Mouse (Mus musculus): ENCODE measurements around the gene Ddx21.

The Ddx21 gene

DNA sequence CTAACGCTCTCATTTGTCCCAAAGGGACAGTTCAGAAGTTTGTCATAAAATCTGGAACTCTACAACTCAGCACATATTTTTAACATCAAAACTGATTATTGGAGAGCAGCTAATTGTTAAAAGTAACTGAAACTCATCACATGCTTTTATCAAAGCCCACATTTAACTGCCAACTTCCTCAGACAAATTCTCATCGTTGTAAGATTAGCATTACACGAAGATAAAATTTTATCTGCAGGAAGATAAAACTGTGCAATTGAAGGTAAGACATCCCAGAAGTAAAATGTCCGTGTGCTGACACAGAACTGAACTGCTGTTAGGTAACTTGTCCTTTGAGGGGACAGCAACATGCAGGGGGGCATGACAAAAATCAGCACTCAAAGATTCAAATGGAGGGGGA, 33.2 kb downstream of the Ddx21 start:
- no peak for DNase-seq

DNA sequence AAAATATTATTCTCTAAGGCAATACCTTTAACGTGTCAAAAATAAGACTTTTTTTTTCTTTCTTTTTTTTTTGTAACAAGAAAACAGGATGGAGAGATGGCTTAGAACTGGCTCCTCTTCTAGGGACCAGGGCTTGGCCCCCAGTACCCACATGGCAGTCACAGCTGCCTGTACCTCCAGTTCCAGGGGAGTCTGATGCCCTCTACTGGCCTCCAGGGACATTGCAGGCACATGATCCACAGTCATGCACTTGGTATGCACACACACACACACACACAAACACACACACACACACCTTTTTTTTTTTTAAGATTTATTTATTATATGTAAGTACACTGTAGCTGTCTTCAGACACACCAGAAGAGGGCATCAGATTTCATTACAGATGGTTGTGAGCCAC, 44.3 kb downstream of the Ddx21 start:
- peak; percentile 18 to 49 for DNase-seq

DNA sequence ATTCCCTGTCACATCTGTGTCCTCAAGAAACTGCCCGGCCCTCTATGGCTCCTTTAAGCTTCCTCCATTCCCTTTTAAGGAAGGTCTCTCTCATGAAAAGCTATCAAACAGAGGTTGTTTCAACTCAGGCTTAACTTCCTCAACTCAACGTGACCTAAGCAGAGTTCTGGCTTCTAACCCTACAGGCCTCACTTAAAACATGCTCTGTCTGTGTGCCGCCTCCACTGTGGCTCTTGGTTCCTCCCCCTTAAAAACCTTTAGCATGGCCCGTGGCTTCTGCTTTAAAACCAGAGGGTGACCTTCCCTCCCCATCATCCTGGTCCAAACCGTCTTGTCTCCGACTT, 45.6 kb downstream of the Ddx21 start:
- DNase-seq, result no peak

DNA sequence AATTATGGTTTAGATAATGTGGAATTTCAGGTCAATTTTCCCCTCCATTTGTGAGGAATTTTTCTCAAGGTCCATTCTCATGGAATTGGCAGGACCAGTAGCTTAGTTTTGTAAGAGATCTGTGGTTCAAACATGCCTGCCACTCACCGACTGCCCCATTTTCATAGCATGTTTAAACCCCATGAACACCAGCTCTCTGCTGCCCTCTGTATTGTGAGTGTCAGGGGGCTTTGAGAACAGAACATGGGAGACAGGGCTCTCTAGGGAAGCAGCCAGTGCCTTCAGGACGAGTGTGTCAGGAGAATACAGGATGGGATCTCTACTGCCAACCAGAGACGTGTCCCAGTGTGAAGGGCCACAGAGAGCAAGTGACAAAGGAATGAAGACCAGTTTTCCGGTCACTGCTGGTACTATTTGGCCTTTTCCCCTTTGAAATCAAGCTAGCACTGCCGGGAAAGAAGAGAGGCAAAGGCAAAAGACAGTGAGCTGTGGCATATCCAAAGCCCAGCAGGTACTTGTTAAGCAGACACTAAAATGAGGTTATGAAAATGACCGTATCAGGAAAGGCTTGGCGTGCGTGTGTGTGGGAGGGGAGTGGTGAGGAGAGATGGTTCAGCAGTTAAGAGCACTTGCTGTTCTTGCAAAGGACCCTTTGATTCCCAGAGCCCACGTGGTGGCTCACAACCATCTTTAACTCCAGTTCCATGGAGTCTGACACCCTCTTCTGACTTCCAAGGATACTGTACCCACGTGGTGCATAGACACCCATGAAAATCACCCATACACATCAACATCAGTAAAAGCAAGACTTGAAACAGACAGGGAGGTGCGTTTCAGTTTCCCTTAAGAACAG, 46.1 kb downstream of the Ddx21 start:
- no peak for DNase-seq

DNA sequence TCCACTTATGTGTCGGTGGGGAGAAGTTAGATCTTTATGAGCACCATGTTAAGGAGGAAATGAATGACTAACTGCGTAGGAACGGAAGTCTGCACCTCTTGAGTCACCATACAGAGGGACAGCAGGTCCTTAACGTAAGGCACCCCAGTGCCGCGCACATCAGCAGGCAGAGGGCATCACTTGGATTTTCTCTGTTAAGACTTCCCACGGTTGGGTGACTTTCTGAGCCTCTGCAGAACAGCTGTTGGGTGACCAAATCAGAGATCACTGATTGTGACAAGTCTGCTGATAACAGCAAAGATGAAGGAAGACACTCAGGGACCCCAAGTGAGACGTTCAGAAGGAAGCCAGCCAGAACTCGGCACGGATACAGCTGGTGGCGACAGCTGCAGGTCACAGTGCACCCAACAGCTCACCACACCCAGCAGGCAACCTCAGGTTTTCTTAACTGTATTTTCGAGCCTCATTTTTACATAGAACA, 48.4 kb downstream of the Ddx21 start:
- DNase-seq, result no peak

DNA sequence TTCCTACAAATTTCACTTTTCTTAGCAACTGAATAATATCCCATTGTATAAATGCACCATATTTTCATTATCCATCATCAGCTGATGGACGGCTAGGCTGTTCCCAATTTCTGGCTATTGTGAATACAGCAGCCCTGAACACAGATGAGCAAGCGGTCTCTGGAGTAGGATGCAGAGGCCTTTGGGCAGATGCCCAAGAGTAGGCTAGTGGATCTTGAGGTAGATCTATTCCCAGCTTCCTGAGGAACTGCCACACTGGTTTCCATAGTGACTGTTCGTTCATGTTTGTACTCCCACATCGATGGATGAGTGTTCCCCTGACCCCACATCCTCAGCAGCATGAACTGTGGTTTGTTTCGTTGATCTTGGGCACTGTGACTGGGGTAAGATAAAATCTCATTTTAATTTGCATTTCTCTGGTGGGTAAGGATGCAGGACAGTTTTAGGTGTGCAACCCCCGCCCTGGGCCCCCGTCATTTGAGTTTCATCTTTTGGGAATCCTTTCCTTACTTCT, 51.2 kb downstream of the Ddx21 start:
- no peak for DNase-seq

DNA sequence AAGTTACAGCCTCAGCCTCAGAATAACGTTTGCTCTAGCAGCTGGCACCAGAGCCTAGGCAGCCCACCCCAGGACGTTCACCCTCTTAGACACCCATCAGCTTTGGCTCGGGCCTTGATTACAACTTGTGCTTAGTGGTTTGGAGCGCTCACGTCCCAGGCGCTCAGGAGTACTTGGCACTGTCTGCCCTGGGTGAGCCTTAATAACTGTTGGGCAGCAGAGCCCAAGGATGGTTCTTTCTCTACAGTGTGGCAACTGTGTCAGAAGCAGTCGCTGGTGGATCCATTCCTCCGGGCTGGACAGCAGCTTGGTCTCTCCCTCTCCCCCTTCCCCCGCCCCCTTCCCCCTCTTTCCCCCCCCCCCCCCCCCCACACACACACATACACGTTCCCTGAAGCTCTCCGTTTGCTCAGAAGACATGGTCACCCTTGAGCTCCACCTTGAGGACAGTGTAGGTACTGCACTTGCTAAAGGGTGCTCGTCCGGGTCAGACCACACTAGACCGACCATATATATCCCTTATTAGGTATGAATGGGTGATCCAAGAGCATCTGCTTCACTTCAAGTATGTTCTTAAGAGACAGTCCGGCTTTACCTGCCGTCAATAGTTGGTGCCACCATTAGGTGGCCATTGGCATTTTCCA, 52.4 kb downstream of the Ddx21 start:
- DNase-seq, result peak; percentile 63 to 86

DNA sequence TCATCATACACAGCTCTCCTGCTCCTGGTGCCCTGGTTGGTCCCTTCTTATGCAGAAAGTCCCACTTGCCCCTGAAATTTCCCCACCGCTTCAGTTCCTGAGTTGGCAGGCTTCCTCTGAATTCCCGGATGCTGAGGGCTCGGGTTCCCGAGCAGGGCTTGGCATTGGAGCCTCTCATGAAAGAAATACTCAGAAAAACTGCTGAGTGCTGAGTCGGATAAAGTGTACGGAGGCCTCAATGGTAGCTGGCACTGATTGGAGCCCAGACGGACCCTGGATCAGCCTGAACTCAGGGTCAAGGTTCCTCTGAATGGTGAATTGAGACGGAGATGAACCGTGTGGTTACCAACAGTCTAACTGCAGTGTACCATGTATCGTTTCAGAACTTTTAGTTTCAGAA, 55.6 kb downstream of the Ddx21 start:
- DNase-seq, result peak; percentile 57 to 62

DNA sequence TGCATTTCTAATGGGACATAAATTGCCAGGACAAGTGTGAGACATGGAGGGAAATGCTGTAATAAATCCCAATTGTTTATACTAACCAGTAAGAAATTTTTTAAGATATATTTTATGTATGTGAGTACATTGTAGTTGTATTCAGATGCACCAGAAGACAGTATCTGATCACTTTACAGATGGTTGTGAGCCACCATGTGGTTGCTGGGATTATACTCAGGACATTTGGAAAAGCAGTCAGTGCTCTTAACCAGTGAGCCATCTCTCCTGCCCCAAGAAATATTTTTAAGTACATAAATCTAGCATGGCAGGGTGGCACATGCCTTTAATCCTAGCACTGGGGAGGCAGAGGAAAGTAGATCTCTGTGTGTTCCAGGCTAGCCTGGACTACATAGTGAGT, 56.3 kb downstream of the Ddx21 start:
- DNase-seq, result no peak

DNA sequence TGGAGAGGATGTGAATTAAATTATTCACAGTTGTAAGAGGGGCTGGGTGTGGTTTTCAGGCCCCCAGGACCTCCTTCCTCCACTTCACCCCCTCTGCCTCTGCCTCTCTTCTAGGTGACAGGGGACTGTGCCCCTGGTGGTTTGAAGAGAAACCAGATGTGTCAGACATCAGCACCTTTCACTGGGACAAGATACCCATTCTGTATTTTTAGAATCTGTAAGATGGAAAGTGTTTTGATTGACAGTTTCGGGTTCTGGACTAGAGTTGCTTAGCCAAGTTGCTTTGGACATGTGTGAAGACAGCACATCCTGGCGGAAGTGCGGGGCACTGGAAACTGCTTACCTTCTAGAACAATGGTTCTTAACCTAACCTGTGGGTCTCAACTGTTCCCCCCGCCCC, 57.8 kb downstream of the Ddx21 start:
- no peak for DNase-seq

DNA sequence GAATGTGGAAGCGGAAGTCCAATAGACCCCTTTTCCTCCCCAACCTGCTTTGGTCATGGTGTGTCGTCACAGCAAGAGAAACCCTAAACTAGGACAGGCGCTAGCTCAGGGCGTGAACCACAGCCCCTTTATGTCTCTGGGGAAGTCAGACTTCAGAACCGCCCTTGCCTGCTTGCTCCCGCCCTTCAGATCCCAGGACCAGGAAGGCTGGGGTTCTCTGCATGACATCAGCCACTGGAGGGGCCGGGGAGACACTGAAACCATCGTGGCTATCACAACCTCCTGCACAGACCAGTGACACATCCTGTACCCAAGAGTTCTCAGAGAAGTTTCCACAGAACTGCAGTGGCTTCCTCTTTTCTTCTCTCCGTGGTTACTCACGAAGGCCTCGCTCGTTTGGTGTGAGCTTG, 58.7 kb downstream of the Ddx21 start:
- peak; percentile 33 to 35 for DNase-seq

DNA sequence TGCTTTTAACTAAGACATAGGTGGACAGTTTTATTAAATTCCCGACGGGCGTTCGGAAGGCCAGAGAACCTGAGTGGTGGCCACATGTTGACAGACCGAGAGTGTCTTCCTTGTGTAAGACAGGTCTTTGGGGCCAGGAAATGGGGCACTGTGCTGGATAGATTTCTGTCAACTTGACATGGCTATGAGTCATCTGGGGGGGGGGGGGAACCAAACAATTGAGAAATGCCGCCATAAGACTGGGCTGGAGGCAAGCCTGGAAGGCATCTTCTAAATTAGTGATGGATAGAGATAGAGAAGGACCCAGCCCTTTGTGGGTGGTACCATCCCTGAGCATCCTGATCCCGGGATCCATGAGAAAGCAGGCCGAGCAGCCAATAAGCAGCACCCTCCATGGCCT, 59.2 kb downstream of the Ddx21 start:
- no peak for DNase-seq

DNA sequence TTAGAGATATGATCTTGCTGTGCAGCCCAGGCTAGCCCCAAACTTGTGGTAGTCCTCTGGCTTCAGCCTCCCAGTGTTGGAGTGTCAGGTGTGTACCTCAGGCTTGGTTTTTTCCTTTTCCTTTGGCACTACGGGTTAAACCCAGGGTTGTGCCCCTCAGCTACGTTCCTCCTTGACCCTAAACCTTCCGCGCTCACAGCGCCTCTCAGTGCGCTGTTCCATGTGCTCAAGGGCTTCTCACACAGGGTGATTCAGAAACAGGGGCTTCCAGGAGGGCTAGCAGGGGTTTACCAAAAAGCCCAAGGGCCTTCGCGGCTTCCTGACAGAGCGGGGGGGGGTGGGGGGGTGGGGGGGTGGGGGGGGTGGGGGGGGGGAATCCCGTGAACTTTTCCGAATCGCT, 59.6 kb downstream of the Ddx21 start:
- DNase-seq, result no peak

DNA sequence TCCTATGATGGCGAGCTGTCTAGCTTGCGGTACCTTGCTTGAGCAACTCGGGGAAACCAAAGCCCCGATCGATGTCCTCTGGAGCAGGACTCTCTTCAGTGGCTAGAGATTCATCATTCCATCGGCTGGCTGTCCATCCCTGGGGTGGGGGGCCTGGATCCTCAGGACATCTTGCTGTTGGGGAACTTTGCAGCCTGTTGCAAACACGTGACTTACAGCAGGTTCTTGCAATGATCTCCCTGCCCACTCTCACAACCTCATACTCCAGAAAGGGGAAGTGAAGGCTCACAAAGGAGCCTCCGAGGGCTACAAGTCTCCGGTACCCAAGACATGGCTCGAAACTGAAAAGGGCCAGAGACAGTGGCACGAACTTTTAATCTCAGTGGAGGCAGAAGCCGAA, 60.6 kb downstream of the Ddx21 start:
- DNase-seq, result no peak

DNA sequence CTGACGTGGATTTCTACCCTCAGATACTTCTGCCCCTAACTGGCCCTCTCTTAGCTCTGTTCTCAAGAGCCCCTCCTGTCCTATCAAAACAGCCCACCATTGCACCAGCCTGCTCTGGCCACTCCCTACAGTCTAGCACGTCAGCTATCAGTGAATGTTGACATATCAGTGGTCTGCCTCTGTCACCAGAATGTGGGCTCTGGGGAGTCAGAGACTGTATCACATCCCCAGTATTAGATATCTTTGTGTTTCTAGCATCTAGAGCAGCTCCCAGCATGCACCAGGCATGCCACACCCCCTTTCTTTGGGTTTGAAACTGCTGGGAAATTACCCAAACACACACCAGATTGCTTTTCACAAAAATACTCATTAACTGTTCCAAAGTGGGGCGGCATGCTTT, 61.3 kb downstream of the Ddx21 start:
- no peak for DNase-seq

DNA sequence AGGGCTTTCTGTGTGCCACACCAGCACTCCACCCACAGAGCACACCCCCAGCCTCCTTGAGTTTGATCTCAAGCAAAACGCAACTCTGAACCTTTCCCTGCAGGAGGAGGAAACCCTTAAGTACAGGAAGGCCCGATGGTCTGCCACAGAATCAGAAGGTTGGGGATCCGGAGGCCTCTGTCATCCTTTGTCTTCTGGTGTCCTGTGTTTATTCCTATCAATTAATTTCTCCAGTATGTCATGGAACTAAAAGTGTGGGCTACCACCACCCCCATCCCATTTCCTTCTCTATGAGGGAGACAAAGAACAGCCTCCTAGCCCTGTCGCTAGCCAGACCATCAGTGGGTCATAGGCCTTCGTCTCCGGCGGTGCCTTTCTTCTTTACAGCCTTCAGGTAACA, 67.6 kb downstream of the Ddx21 start:
- DNase-seq, result no peak

DNA sequence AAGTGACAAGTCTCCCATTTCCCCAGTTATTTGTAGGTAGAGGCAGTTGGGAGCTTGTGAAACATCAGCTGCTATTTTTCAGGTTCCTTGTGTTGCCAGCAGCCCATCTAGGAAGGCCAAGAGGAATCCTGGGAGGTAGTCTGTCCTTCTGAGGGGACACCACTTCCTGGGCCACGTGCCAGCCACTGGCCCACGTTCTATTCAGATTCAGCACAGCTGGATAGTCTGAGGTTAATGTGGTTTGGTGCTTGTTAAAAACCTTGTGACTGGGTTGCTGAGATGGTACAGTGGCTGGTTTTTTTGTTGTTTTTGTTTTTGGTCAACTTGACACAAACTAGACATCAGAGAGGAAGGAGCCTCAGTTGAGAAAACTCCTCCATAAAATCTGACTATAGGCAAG, 69.2 kb downstream of the Ddx21 start:
- no peak for DNase-seq
